Mouse (Mus musculus) thymus, postnatal 25 days (tissue): ENCODE measurements at regions not wholly inside any gene's neighbourhood (a gene's known extent, or its start where the extent isn't known, plus 50 kb on each side); places are given as distances from the start of the nearest gene placed in this dataset.

Experiments used
- DNase-seq: peaks from one replicate; pipeline ENCODE4 v3.0.0; 2022

DNA sequence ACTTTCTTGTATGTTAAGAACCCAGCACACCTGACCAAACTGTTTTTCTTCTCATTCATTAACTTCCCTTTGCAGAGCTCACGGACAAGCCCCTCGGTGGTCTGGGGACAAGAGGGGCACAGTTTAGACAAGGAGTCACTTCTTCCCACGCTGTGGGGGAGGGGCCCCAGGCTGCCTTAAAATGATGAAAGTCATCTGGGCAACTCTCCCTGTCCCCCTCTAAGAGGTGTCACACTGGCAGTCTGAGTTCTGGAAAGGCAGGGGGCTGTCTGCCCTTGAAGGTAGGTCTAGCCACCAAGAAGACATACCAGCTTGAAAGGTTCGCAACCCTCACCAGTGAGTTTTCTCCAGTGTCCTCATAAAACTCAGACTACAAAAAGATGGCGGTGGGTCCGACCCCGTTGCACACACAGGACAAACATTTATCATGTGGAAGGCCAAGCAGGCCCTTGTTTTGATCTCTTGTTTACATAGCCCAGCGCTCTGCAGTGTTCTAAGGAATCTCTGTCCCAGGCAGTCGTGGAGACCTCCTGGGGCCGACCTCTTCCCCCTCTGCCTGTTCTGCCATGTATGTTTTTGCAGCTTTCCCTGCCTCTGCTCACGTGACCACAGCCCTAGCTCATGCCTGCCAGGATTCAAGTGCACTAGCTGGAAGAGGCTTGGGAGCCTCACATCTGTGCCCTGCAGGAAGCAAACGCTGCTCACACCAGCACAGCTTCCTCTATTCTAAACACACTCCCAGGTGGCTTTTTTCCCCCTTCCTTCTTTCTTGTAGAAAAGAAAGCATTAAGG, 259.2 kb downstream of the Cxcl12 start:
- DNase-seq: no peak

DNA sequence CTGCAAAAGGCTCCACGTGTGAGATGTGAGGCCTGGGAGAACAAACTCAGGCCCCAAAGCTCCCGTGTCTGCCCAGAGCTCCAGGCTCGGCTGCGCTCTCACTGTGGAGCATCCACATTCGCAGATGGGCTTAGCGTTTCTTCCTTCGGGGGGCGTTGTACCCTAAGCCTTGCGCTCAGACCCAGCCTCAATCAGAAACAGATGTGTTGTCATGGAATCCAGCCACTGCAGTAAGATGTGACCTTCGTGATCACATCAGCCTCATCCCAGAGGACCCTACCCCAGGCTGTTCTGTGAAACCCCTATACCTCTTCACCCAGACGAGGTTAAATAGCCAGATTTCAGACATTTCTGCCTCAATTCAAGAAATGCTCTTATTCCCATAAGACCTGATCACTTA, 260.1 kb downstream of the Cxcl12 start:
- DNase-seq: no peak

DNA sequence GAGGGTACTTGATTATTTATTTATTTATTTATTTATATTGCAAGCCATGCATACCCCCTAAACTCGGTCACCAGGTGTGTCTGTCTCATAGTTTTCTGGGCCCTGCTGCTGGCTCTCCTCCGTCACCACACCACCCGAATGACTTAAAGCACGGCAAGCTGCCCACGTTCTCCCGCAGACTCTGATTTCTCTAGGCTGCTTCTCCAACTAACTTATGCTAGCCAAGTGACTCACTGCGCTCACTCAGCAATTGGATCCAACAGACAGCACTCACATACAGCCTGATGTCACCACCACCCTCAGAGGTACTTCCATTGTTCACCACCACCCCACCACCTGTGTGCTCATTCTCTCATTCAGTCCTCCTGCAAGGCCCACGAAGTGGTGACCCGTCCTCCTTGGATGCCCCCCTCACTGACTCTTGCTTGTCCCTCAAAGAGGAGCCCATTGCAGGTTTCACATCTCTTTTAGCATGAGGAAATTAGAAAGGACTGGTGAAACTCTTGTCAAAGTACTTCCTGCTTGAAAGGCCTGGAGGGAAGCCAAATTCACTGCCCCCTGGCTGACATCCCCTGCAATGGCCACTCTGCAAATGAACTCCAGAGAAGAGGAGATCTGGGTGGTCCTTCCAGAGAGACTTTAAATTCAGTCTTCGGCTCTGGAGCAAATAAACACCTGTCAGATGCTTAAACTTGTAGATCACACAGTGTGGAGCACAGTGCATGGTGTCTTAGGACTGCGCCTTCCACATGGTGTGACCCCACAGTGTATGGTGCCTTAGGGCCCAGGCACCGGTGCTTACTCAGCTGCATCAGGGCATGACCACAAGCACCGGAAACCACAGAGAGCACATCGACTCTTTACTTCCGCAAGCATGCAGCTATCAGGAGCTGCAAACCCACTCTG, 262.8 kb downstream of the Cxcl12 start:
- peak; percentile 76 for DNase-seq

DNA sequence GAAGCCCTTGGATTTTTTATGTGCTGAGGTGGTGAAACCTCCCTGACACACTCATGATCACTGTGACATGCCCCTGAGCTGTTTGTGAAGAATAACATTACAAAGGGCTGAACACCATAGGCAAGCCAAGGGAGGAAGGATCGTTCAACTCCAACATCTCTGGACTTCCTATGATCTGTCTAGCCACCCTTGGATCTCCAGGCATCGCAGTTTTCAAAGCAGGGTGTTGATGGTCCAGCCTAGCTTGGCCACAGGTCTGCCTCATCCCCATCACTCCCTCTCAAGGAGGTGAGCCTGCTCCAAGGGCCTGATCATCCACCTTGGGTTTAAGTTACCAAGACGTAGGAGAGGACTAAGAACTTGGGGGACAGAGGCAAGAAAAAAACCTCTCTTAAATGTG, 268.5 kb downstream of the Cxcl12 start:
- DNase-seq: no peak

DNA sequence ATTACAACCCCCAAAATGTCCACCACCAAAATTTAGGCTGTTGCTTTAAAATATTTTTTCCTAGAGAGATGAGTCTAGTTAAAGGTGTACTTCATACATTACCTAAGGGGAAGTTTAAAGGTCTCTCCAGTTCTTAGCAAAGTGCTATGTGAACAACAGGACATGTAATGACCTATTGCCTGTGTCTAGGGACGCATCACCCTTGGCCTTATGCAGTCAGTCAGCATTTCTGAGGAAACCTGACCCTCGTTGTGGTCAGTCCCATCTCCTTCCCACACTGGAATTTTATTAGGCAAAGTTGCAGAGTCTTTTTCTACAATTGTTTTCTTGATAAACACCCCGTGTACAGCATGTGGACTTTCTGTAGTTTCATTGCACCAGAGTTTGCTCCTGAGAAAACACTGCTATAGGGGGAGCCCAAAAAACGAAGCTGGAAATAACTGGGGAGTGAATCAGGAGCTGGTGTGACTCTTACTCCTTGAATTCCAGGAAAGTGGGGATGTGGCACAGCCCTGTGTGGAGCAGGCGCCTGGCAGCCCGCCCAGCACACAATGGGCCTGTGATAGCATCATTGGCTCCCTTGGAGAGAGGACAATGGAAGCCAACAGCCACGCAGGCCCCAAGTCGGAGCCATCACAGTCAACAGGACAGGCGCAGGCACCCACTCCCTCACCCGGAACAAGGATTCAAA, 269.2 kb downstream of the Cxcl12 start:
- DNase-seq: no peak

DNA sequence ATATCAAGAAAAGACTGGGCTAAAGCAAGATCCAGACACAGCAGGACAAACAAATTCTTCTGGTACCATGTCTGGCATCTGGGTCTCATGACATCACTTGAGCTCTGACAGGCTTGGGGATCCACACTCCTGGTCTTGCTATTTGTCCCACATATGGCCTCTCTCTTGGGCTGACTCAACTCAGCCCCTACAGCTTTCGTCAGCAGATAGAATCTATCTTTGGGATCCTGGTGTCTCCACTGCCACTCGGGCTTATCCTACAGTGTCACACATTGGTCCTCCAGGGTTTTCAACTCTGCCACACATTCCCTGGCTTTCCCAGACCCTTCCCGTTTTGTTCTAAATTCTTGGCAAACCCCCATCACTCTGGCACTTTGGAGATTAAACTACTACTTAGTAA, 280.3 kb downstream of the Cxcl12 start:
- no peak for DNase-seq

DNA sequence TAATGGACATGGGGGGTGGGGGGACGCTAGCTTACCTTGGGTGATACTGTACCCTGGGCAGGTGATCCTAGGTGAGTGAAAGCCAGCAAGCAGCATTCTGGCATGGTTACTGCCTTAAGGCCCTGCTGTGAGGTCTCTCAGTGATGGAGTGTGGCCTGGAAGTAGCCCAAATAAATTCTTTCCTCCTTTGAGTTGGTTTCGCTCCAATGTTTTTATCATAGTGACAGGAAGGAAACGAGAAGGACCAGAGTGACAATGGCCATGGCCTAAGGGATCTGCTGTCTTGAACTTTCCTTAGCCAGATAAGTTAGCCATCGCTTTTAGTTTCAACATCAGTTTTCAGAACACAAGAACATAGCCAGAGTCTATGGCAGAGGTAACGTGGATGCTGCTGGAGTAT, 282.7 kb downstream of the Cxcl12 start:
- DNase-seq: no peak

DNA sequence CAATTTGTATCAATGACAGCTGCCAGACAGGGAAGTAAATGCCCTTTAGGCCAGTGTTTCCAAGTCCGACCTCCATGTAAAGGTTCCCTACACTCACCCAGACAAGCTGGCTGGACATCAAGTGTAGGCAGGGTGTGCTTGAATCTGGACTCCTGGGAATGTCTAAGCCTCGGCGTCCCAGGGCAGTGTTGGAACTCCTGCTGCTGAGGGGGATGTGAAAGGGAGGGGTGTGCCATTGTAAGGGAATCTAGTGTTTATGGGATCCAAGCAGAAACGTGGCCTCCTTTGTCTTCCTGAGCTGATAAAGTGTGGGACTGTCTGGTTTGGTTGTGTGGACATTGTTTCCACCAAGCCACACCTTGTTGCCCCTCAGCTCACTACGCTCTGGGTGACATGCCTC, 291.9 kb downstream of the Cxcl12 start:
- no peak for DNase-seq

DNA sequence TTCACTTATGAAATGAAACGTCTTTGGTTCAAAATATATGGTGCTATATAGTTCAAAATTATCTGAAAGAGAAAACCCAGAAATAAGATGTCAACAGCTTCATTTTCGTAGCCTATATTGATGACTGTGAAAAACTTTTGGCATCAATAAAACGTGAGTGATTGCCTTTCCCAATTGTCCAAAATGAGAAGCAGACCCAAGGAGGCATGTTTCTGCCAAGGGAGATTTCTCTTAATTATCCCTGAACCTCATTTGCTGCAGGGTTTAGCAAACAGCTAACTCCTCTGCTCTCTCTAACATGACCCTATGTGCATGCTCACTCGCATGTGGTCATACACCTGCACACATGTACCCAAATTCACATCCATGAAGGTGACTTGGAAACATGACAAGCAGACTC, 296.8 kb downstream of the Cxcl12 start:
- DNase-seq: no peak

DNA sequence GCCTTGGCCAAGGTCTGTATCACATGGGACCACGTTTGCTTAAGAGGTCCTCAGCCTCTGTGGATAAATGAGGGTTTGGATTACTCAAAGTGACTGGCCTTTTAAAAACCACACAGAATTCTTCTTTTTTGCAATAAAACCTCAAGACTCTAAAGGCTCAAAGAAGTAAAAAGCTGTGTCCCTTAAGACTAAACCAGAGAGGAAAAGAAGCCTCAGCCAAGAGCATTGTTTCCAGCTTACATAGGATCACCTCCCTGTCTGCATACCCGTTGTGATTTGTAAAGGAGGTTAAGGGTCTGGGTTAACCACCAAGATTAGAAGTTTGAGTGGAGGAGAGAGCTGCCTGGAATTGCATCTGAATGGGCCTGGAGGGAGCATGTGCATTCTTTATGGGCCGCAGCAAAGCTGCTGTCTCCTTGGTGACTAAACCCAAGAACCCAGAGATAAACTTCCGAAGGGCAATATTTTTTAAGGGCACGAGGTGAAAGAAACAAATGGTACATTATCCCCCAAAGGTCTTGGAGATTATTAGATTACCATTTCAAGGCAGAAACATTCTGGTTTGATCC, 297.4 kb downstream of the Cxcl12 start:
- DNase-seq: no peak

DNA sequence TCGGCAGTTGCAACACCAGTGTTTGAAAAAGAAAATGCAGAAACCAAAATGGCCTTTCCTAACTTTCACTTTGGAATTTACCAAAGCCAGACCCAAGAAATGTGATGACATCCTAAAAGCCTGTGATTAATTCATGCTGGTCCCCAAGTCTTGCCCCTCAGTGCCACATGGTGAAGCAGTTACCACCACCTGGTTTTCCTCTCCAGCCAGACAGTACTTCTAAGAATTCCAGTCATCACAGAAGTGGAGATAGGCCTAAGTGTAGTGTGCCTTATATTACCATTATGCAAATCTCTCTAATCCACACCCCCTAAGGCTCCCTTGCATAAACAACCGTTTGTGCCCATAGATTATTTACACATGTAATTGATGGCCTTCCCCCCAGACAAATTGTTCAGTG, 311.0 kb downstream of the Cxcl12 start:
- no peak for DNase-seq

DNA sequence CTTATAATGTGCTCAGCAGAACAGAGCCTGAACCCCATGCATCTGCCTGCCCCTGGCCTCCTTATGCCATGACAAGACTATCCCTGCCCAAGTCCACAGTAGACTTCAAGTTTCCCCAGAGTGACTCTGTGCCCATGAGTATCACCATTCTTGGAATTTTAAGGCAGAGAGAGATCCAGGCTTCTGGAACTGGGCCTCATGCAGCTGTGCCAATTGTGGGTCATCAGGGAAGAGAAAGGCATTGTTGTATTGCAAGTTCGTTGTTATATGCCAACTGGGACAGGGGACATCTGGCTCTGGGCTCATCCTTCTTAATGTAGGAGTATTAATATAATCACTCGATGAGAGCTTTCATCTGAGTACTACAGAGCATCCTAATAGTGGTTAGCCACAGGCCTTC, 312.1 kb downstream of the Cxcl12 start:
- DNase-seq: no peak

DNA sequence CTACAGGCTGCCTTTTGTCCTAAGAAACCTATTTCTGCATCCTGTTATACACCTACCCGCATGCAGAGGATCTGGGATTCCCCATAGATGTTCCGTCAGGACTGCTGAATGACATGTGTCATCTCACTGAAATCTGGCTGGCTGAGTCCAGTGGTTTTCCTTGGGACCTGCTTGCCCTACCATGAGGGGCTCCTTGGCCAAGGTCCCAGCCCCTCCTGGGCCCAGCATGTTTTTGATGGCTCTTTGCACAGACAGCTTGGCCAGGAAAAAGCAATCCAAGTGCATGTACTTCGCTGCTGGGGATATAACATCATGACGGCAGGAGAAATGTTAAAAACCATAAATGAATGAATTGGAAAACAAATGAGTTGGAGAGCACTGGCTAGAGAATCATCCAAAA, 320.8 kb downstream of the Cxcl12 start:
- no peak for DNase-seq

DNA sequence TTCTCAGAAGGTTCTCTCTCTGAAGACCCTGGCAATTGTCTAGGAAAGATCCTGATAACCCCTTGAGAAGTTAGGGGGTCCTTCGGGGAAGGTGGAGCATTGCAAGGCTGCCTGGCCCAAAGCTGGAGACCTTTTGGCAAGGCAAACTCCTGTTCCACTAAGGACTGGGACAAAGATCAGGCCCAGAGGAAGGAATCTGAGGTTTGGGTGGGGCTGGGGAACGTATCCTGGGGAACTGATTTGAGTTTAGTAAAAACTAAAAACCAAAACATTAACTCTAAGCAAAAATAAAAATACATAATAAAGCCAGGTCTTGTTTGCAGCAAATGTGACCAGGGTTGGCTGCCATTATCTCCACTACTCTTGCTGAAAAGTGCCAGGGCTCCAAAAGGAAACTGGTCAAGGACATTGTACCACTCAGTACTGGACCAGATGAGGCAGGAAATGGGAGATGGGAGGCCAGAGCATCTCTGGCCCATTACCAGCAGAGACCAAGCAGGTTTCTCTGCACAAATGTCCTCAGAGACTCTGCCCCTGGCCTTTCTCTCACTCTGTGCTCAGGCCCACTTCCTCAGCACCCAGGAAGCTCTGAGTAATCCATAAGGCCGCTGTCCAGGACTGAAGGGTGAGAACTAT, 321.5 kb downstream of the Cxcl12 start:
- no peak for DNase-seq

DNA sequence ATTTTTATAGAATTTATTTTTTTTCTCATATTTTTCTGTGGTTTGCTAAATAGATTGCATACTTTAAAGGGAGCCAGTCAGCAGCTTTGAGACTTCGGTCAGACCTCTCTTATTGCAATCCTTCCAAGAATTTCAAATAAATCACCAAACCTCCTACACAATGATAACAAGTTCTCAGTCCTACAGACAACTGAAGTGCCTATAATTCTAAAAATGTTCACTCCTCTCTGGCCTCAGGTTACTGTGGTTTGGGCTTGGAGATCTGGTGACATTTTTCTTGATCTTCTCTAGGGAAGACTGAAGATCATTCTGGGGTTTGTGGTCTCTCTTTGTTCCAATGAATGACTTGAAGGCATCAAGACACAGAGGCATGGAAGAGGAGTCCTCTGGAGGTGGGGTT, 326.6 kb downstream of the Cxcl12 start:
- DNase-seq: no peak

DNA sequence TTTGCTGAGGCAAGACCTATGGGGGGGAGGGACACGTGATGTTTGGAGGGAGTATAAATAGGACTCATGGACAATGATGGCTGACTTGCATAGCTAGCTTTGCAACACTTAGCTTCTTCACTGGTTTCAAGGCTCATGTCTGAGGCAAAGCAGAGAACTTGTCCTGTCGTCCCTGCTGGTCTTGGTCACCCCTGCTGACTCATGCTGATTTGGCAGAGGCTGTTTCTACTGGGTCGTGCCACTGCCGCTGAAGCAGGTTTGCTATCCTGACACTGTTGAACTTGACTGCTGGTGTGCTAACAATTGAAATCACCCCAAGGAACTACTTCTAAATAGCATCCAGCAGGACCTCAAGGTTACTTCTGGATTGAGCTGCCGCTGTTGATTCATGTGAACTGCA, 329.0 kb downstream of the Cxcl12 start:
- DNase-seq: no peak

DNA sequence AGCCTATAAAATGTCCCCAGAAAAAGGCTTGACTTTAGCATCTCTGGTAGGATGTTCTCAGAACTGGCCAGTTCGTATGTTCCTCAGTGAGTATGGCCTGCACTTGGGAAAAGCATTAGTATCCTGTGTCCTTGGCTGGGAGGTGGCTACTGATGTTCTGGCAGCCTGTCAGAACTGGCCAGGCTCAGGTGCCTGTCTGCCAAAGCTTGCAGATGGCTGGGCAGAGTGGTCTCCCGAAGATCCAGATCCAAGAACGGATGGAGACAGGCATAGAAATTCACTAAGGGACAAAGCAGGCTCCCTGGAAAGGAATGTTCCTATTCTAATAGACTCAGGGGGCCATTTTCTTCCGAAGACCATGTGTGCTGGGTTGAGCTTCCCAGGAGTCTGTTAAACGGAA, 329.6 kb downstream of the Cxcl12 start:
- DNase-seq: no peak

DNA sequence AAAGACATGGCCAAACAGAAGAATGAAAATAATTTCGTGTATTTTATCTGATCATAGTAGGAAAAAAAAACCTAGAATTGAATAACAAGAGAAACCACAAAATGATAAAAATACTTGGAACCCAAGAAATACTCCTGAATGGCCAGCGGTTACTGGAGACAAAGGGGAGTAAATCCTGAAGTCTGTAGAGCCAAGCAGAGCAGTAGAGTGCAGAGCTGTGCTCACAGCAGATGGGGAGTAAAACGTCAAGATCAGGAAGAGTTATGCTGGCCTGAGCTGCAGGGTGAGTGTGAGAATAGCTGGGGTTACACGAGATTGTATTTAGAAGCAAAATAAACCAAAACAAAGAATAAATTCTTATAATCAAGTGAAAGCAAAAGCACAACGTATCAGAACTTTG, 334.0 kb downstream of the Cxcl12 start:
- no peak for DNase-seq

DNA sequence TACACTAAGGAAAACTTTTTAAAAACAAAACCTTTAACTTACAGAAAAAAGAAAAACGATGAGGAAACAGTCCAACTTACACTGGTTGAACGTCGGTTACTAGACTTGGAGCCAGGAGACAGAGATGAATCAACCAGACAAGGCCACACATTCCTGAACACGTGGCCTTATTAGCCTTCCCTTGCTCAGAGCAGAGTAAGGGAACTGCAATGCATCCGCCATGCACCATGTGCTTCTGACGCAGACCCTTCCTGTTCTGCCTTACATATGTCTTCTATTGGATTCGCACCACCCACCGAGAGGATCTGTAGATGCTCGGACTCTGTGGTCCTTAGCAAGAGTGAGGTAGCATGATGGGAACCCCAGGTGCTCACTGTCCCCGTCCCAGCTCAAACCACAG, 336.2 kb upstream of the Zfp637 start:
- DNase-seq: no peak

DNA sequence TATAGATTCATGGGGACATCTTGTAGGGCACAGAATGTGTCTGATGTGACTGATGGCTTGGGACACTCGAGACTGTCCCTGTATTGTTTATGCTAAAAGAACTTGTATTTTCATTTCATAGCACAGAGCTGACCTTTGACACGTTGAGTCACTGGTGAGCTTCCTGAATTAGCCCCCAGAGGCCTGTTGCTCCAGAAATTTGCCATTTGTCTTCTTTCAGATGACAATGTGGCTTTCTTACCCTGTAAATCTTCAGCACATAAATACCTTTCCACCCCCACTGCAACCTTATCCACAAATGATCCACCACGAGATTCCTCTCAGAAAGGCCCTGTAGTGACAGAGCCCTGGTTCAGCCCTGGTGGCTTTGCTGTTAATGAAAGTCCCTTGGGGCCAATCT, 335.5 kb upstream of the Zfp637 start:
- no peak for DNase-seq

DNA sequence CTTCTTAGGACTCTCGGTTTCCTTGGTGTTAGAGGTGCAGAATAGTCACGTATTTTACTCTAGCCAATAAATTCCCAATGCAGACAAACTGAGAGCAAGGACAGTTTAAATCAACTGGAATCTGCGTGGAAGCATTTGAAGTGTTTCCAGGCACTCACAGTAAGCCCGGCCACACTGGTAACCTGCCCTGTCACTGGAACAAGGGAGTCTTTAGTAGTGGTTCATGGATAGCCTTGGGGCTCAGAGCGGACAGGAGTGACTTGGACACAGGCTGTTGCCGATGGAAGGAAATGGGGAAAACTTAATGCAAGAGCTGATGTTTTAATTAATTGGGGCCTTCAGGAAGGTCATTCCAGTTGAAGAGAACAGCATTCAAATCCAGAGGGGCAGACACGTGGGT, 334.4 kb upstream of the Zfp637 start:
- no peak for DNase-seq

DNA sequence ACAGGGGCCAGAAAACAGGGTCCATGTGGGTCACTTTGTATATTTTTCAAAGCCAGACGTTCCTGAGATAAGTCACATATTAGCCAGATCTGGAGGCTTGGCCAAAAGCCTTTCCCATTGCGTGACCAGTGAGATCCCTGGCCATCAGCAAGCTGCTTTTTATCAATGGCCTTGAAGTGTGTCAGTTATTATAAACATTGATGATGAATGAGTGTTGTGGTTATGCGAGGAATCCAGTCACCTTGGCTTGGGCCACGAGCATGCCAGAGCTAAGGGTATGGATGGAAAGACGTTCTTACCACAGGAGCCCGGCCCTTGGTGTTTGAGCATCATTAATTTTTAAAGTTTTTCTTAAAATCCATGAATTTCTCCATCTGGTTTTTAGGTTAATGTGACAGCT, 332.1 kb upstream of the Zfp637 start:
- no peak for DNase-seq

DNA sequence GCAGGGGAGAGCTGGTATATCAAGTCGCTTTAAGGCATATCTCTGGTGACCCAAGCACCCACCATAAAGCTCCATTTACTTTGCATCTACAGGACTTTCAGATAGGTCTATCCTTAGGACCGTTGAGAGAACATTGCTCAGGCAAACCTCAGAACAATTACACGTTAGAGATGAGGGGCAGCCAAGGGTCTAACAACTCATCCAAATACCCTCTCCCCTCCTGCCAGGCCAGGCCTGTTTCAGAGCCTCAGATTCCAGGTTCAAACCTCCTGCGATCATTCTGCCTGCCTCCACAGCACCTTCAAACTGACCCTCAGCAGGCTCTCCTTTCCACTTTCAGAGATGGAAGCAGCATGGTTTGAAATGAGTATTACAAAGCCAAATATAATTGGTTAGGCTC, 331.0 kb upstream of the Zfp637 start:
- no peak for DNase-seq
